ENCODE assay signal across 22 mouse cellular contexts in the genomic region with DNA sequence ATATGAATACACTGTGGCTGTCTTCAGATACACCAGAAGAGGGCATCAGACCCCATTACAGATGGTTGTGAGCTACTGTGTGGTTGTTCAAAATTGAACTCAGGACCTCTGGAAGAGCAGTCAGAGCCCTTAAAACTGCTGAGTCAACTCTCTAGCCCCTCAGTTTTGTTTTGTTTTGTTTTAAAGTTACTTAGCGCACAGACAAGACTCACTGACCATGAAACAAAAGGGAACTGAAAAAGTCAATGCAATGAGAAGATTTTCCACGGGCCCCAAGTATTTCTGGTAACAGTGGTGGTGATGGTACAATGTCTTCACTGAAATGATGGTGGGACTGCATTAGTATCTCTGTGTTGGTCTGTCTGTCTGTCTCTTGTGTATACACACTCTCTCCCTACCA. TPM values are rescaled to one million over a fixed set of nuclear protein-coding genes. Genes with fewer than 3 reads are reported as not detected.
DNase-seq lines count a peak whose midpoint lies in the region; ATAC-seq and TF ChIP-seq lines count a peak whose summit lies in the region.
"Had no signal": no experiment of that assay in that cellular context is flagged by ENCODE, and none has a peak within 500 bp of the region (broad histone marks: within the 10 kb centered on the region; RNA-seq: fewer than 3 reads in every experiment).

No protein-coding gene starts in this region.

- no peak overlapping the region for H3K27ac ChIP-seq in liver, postnatal 0 days (ENCODE audit: low read depth)
- H3K27ac ChIP-seq in liver, embryonic 11.5 days (ENCODE audit: low read depth, low read length), result no peak overlapping the region
- H3K27ac ChIP-seq in forebrain, embryonic 16.5 days (ENCODE audit: low read length), result no peak overlapping the region
- H3K27ac ChIP-seq: forebrain, embryonic 15.5 days; heart, embryonic 13.5 days; limb, embryonic 12.5 days; liver, embryonic 15.5 days; midbrain, embryonic 15.5 days had no signal

- no peak overlapping the region for H3K4me3 ChIP-seq in liver, postnatal 0 days (ENCODE audit: low read depth, low read length)
- H3K4me3 ChIP-seq in liver, embryonic 11.5 days (ENCODE audit: low read depth, low read length), result no peak overlapping the region
- no peak overlapping the region for H3K4me3 ChIP-seq in forebrain, embryonic 16.5 days (replicated peaks; ENCODE audit: low read length)
- H3K4me3 ChIP-seq: forebrain, embryonic 15.5 days; heart, embryonic 13.5 days; limb, embryonic 12.5 days; liver, embryonic 15.5 days; midbrain, embryonic 15.5 days had no signal

- H3K36me3 ChIP-seq in liver, postnatal 0 days (replicated peaks; ENCODE audit: insufficient read depth, low read length), result no peaks in the 10 kb centered on the region
- no peaks in the 10 kb centered on the region for H3K36me3 ChIP-seq in liver, embryonic 11.5 days (ENCODE audit: control insufficient read depth, insufficient read depth, low read length)
- H3K36me3 ChIP-seq in forebrain, embryonic 16.5 days (ENCODE audit: control insufficient read depth, insufficient read depth), result no peaks in the 10 kb centered on the region
- H3K36me3 ChIP-seq: forebrain, embryonic 15.5 days; heart, embryonic 13.5 days; liver, embryonic 15.5 days; midbrain, embryonic 15.5 days had no signal

- TF ChIP-seq CTCF in liver, postnatal 0 days (IDR thresholded peaks at IDR 0.05; ENCODE audit: low read depth), result 0 out of 2 replicates have a peak, but pooled peaks have one; percentile 16

- no peak overlapping the region for H3K4me2 ChIP-seq in liver, postnatal 0 days (ENCODE audit: low read depth, low read length)
- no peak overlapping the region for H3K4me2 ChIP-seq in liver, embryonic 11.5 days
- no peak overlapping the region for H3K4me2 ChIP-seq in forebrain, embryonic 16.5 days (ENCODE audit: low read length)
- H3K4me2 ChIP-seq: forebrain, embryonic 15.5 days; heart, embryonic 13.5 days; limb, embryonic 12.5 days; liver, embryonic 15.5 days; midbrain, embryonic 15.5 days had no signal

- no peak overlapping the region for H3K9ac ChIP-seq in liver, postnatal 0 days (replicated peaks)
- no peak overlapping the region for H3K9ac ChIP-seq in liver, embryonic 11.5 days (ENCODE audit: low read depth, low read length)
- no peak overlapping the region for H3K9ac ChIP-seq in forebrain, embryonic 16.5 days (replicated peaks; ENCODE audit: low read depth, low read length)
- H3K9ac ChIP-seq: forebrain, embryonic 15.5 days; heart, embryonic 13.5 days; limb, embryonic 12.5 days; liver, embryonic 15.5 days; midbrain, embryonic 15.5 days had no signal

- WGBS in liver, postnatal 0 days (ENCODE audit: insufficient replicate concordance), result 73% methylated on average over 2 of the region's 2 CpGs
- 85% methylated on average over 2 of the region's 2 CpGs for WGBS in liver, embryonic 11.5 days
- 95% methylated on average over 2 of the region's 2 CpGs for WGBS in forebrain, embryonic 16.5 days

- TF ChIP-seq EP300 in liver, postnatal 0 days (IDR thresholded peaks at IDR 0.05; ENCODE audit: low read depth), result no peak

- H3K27me3 ChIP-seq in liver, postnatal 0 days (ENCODE audit: insufficient read depth, low read length), result no peaks in the 10 kb centered on the region
- H3K27me3 ChIP-seq in liver, embryonic 11.5 days (replicated peaks; ENCODE audit: control insufficient read depth, insufficient read depth, low read length), result no peaks in the 10 kb centered on the region
- H3K27me3 ChIP-seq in forebrain, embryonic 16.5 days (replicated peaks; ENCODE audit: control insufficient read depth, insufficient read depth, low read length), result no peaks in the 10 kb centered on the region
- H3K27me3 ChIP-seq: forebrain, embryonic 15.5 days; heart, embryonic 13.5 days; limb, embryonic 12.5 days; liver, embryonic 15.5 days; megakaryocyte, embryonic 14.5 days; midbrain, embryonic 15.5 days had no signal

- H3K9me3 ChIP-seq in liver, postnatal 0 days (ENCODE audit: low read length), result no peaks in the 10 kb centered on the region
- no peaks in the 10 kb centered on the region for H3K9me3 ChIP-seq in liver, embryonic 11.5 days (ENCODE audit: control insufficient read depth, low read length)
- H3K9me3 ChIP-seq in forebrain, embryonic 16.5 days (ENCODE audit: control insufficient read depth, low read length), result no peaks in the 10 kb centered on the region
- H3K9me3 ChIP-seq: forebrain, embryonic 15.5 days; heart, embryonic 13.5 days; limb, embryonic 12.5 days; liver, embryonic 15.5 days; megakaryocyte, embryonic 14.5 days; midbrain, embryonic 15.5 days had no signal

- DNase-seq in heart, adult 11 months, result peak; percentile 71
- DNase-seq in heart, postnatal 14 days, result no peak
- DNase-seq in liver, postnatal 0 days, result no peak
- no peak for DNase-seq in liver, embryonic 11.5 days (ENCODE audit: low spot score)
- no peak for DNase-seq in ovary, adult 18-20 months (ENCODE audit: low spot score)
- DNase-seq: adrenal gland, adult 8-10 months; cerebellum, adult 9-11 months; embryo, embryonic 11 days; kidney, adult 2 months; kidney, postnatal 14 days; layer of hippocampus, adult 9-11 months; thymus, postnatal 14 days had no signal

- ATAC-seq in liver, postnatal 0 days, result 0 out of 2 replicates have a peak, but pooled peaks have one; percentile 27
- no peak for ATAC-seq in liver, embryonic 11.5 days (replicated peaks; ENCODE audit: low FRiP score)
- ATAC-seq in activated CD4-positive, CD25-positive, alpha-beta regulatory T cell, adult 4 months, result peak; percentile 36
- peak; percentile 61 for ATAC-seq in megakaryocyte progenitor cell, adult 5-6 weeks (replicated peaks; ENCODE audit: poor library complexity)
- ATAC-seq in forebrain, embryonic 16.5 days, result no peak
- ATAC-seq: forebrain, embryonic 15.5 days; lung, postnatal 0 days; midbrain, embryonic 15.5 days had no signal

- H3K4me1 ChIP-seq in liver, postnatal 0 days (ENCODE audit: insufficient read depth), result no peaks in the 10 kb centered on the region
- H3K4me1 ChIP-seq in liver, embryonic 11.5 days (replicated peaks; ENCODE audit: control insufficient read depth, insufficient read depth, low read length), result 0 out of 2 replicates have a peak, but pooled peaks cover 2% of the 10 kb centered on the region
- no peaks in the 10 kb centered on the region for H3K4me1 ChIP-seq in forebrain, embryonic 16.5 days (replicated peaks; ENCODE audit: control insufficient read depth, insufficient read depth, low read length)
- H3K4me1 ChIP-seq: forebrain, embryonic 15.5 days; heart, embryonic 13.5 days; limb, embryonic 12.5 days; liver, embryonic 15.5 days; midbrain, embryonic 15.5 days had no signal

- intact Hi-C loops in heart, postnatal 14 days (cut with DNase I), result no loop called here

RNA-seq across cellular contexts. Expression of gene Abhd12, which starts 43.4 kb away (rescaled TPM):
- 10 to 100 TPM; 34.9 to 39.7 TPM for total RNA-seq in heart, postnatal 14 days (2021)
- 24.5 and 25.6 TPM in 2 replicates for polyA plus RNA-seq in liver, postnatal 0 days (2015; fragmentation: Nextera tagmentation; extraction: Ambion mirVana)
- 35.4 and 37.5 TPM in 2 replicates for polyA plus RNA-seq in liver, embryonic 11.5 days (2014; fragmentation: Nextera tagmentation; extraction: Ambion mirVana)
- polyA plus RNA-seq in activated CD4-positive, CD25-positive, alpha-beta regulatory T cell, adult 4 months (2017; shearing (Covaris generic)), result 10 to 100 TPM; 14.7 to 15.9 TPM
- total RNA-seq in megakaryocyte progenitor cell, adult 5-6 weeks (2015), result 27.3 and 30.5 TPM in 2 replicates
- 27.2 and 56.0 TPM in 2 replicates for total RNA-seq in megakaryocyte progenitor cell, adult 5-6 weeks (2017)
- 109 and 115 TPM in 2 replicates for polyA plus RNA-seq in forebrain, embryonic 16.5 days (2015; fragmentation: Nextera tagmentation; extraction: Ambion mirVana)

RNA-seq across cellular contexts. Expression of gene Gins1, which starts 44.1 kb away (rescaled TPM):
- 1 to 10 TPM; 2.7 TPM for total RNA-seq in heart, postnatal 14 days (2021)
- 16.6 and 18.7 TPM in 2 replicates for polyA plus RNA-seq in liver, postnatal 0 days (2015; fragmentation: Nextera tagmentation; extraction: Ambion mirVana)
- polyA plus RNA-seq in liver, embryonic 11.5 days (2014; fragmentation: Nextera tagmentation; extraction: Ambion mirVana), result 65.8 and 68.3 TPM in 2 replicates
- polyA plus RNA-seq in activated CD4-positive, CD25-positive, alpha-beta regulatory T cell, adult 4 months (2017; shearing (Covaris generic)), result 1 to 10 TPM; 8.0 to 9.6 TPM
- total RNA-seq in megakaryocyte progenitor cell, adult 5-6 weeks (2015), result 82.0 and 95.8 TPM in 2 replicates
- 126 and 140 TPM in 2 replicates for total RNA-seq in megakaryocyte progenitor cell, adult 5-6 weeks (2017)
- 24.2 and 28.6 TPM in 2 replicates for polyA plus RNA-seq in forebrain, embryonic 16.5 days (2015; fragmentation: Nextera tagmentation; extraction: Ambion mirVana)

Comparison
In these comparisons a context has a peak if more than half of its experiments do, and no peak if none do; other contexts are left out.
1. ATAC-seq: peak in liver, postnatal 0 days (single experiment), activated CD4-positive, CD25-positive, alpha-beta regulatory T cell, adult 4 months (single experiment) and megakaryocyte progenitor cell, adult 5-6 weeks (single experiment); none in liver, embryonic 11.5 days (single experiment) and forebrain, embryonic 16.5 days (single experiment).